Mouse (Mus musculus): ENCODE results near the gene Defb25. TPM values are rescaled to one million over a fixed set of nuclear protein-coding genes. Genes with fewer than 3 reads are reported as not detected.

The Defb25 gene
- not detected for polyA plus RNA-seq (2015; fragmentation: Illumina TruSeq; extraction: RNeasy Lipid Tissue Mini Kit (QIAGEN cat#74804); ENCODE audit: low read depth, low replicate concordance)

DNA sequence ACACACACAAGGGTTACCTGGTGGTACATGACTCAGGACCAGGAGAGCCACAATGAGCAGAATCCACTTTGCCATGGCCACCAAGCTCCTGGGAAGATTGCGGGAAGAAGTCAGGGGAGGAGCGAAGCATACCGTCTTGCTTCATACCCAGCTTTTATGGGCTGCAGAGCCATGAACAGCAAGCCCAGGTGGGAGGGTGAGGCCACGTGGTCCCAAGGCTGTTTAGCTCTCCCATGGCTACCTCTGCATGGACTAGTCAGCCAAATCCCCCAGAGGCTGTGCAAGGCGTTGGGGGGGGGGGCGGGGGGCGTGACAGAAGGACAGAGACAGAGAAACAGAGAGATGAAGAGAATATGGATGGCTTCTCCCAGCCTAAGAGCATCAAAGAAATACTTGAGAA lies at the start of gene Defb25:
TSS of gene Defb25 (minus strand) at position 101 of the 400 bp plus-strand sequence.

DNA sequence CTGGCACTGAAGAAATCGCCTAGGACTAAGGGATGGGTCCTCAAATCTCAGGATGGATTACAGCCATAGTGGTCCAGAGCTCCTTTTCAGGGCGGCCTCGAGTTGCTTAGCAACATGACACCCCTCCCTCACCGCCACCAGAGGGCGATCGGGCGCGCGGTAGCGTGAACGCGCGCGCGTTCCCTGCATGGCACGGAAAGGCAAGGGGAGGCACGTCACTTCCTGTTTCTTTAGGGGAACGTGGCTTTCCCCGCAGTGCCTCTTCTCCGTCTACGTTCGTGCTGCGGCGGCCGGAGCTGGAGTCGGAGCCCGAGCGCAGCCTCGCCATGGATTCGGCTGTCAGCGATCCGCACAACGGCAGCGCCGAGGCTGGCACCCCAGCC lies 46.4 kb upstream of the Defb25 start, which contains the start of gene H13:
TSS of gene H13 (plus strand) at position 206 of the 383 bp plus-strand sequence.

DNA sequence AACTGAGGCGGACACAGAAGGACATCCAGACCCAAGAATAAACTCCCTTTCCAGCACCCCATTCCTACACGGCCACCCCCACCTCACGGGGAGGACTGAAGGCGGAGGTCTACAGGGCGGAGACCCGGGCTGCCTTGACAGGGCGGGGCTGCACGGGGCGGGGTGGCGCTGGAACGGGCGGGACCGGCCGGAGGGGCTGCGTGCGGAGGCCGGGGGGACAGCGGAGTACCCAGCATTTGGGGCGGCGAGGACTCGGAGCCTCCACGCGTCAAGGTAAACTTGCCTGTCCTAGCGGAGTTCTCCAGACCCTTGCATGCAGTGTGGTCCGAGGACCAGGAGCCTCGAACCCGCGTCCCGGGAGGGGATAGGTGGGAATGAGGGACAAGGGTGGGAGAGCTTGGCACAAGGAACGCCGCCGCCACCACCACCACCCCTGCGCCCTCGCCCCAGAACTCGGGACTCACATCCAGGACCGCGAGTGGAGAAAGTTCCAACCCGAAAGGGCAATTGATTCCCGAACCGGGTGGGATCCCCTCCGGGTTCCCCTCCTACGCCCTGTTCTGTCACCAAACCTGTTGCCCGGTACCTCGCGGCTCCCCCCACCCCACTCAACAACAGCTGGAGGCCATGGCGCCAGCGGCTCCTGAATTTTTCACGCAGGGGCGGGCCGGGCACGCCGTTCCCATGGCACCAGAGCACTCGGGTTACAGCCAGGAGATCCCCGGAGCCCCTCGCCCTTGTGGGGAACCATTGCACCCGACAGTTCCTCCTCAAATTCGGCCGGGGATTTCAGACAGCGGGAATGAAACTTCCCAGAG lies 4.1 kb upstream of the Defb25 start, which contains the start of gene Rem1:
TSS of gene Rem1 (plus strand) at position 178 of the 818 bp plus-strand sequence.

DNA sequence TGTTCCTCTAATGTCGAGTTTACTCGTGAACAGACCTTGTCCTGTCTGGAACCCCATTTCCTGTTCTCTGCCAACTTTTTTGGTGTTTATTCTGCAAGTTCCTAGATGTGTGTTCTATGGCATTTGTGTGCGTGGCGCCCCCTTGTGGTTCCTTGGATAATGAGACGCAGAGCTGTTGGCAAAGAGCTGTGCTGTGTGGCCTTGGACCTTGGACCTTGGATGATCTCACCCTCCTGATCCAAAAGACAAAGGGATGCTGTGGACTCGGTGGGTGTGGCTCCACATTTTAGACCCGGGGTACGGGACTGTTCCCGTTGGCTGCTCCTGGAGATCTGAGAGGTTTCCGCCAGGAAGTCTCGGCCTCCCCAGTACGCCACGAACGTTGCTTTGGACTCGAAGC lies 18.8 kb downstream of the Defb25 start, which contains the start of gene Defb36:
TSS of gene Defb36 (plus strand) at position 271 of the 400 bp plus-strand sequence.

DNA sequence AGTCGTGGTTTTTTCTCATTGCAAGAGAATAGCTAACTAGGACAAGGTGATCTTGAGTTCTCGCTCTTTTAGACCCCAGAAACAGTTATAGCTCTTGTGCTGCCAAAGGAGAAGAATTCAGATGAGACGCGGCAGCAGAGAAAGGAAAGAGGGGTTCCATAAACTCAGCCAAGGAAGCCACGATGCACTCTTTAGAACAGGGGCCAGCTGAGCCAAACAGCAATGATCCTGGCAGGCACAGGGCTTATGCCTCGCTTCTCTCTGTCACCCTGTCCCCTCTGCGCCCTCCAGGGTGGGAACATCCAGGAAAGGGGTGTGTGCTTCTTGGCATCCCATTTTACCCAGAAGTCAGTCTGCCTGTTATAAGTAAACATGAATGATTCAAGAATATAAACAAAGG lies 23.6 kb downstream of the Defb25 start, which contains the start of gene Defb45:
TSS of gene Defb45 (minus strand) at position 101 of the 400 bp plus-strand sequence.

DNA sequence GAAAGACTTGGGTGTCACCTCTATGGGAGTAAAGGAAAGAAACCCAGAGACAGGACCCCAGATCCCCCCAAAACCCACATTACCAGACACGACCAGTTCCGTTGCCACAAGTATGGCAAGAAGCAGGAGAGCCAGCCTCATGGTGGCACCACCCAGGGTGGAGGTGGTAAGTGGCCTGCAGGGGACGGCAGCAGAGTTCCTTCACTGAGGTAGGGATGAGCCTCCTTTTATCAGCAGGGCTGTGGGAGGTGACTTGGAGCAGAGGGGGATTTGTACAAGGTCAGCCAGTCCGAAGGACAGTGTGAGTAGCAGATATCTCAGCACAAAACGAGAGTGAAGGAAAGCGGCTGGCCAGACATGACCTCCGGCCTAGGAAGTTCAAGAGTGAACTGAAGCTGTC lies 42.7 kb downstream of the Defb25 start, which contains the start of gene Defb19:
TSS of gene Defb19 (minus strand) at position 206 of the 400 bp plus-strand sequence.

Other genes starting within 250 kb of the Defb25 start
- gene Nrsn2, start 246.4 kb downstream of the Defb25 start, polyA plus RNA-seq (2015; fragmentation: Illumina TruSeq; extraction: RNeasy Lipid Tissue Mini Kit (QIAGEN cat#74804); ENCODE audit: low read depth, low replicate concordance): 136 TPM
- 7.6 TPM for gene Sox12, start 225.0 kb downstream of the Defb25 start, polyA plus RNA-seq (2015; fragmentation: Illumina TruSeq; extraction: RNeasy Lipid Tissue Mini Kit (QIAGEN cat#74804); ENCODE audit: low read depth, low replicate concordance)
- 5.2 TPM for gene Zcchc3, start 208.0 kb downstream of the Defb25 start, polyA plus RNA-seq (2015; fragmentation: Illumina TruSeq; extraction: RNeasy Lipid Tissue Mini Kit (QIAGEN cat#74804); ENCODE audit: low read depth, low replicate concordance)
- 2.1 TPM for gene 6820408C15Rik, start 207.5 kb downstream of the Defb25 start, polyA plus RNA-seq (2015; fragmentation: Illumina TruSeq; extraction: RNeasy Lipid Tissue Mini Kit (QIAGEN cat#74804); ENCODE audit: low read depth, low replicate concordance)
- gene Defb23, start 158.4 kb downstream of the Defb25 start, polyA plus RNA-seq (2015; fragmentation: Illumina TruSeq; extraction: RNeasy Lipid Tissue Mini Kit (QIAGEN cat#74804); ENCODE audit: low read depth, low replicate concordance): not detected
- gene Defb20, start 146.0 kb downstream of the Defb25 start, polyA plus RNA-seq (2015; fragmentation: Illumina TruSeq; extraction: RNeasy Lipid Tissue Mini Kit (QIAGEN cat#74804); ENCODE audit: low read depth, low replicate concordance): not detected
- gene Defb22, start 132.9 kb downstream of the Defb25 start, polyA plus RNA-seq (2015; fragmentation: Illumina TruSeq; extraction: RNeasy Lipid Tissue Mini Kit (QIAGEN cat#74804); ENCODE audit: low read depth, low replicate concordance): not detected
- not detected for gene Defb26, start 111.4 kb downstream of the Defb25 start, polyA plus RNA-seq (2015; fragmentation: Illumina TruSeq; extraction: RNeasy Lipid Tissue Mini Kit (QIAGEN cat#74804); ENCODE audit: low read depth, low replicate concordance)
- not detected for gene Defb28, start 104.8 kb downstream of the Defb25 start, polyA plus RNA-seq (2015; fragmentation: Illumina TruSeq; extraction: RNeasy Lipid Tissue Mini Kit (QIAGEN cat#74804); ENCODE audit: low read depth, low replicate concordance)
- gene Defb29, start 83.0 kb downstream of the Defb25 start, polyA plus RNA-seq (2015; fragmentation: Illumina TruSeq; extraction: RNeasy Lipid Tissue Mini Kit (QIAGEN cat#74804); ENCODE audit: low read depth, low replicate concordance): not detected
- not detected for gene Gm17416, start 53.7 kb downstream of the Defb25 start, polyA plus RNA-seq (2015; fragmentation: Illumina TruSeq; extraction: RNeasy Lipid Tissue Mini Kit (QIAGEN cat#74804); ENCODE audit: low read depth, low replicate concordance)
- not detected for gene Defb21, start 50.3 kb downstream of the Defb25 start, polyA plus RNA-seq (2015; fragmentation: Illumina TruSeq; extraction: RNeasy Lipid Tissue Mini Kit (QIAGEN cat#74804); ENCODE audit: low read depth, low replicate concordance)
- gene Defb19, start 42.7 kb downstream of the Defb25 start, polyA plus RNA-seq (2015; fragmentation: Illumina TruSeq; extraction: RNeasy Lipid Tissue Mini Kit (QIAGEN cat#74804); ENCODE audit: low read depth, low replicate concordance): not detected
- gene Defb45, start 23.7 kb downstream of the Defb25 start, polyA plus RNA-seq (2015; fragmentation: Illumina TruSeq; extraction: RNeasy Lipid Tissue Mini Kit (QIAGEN cat#74804); ENCODE audit: low read depth, low replicate concordance): not detected
- not detected for gene Defb36, start 18.7 kb downstream of the Defb25 start, polyA plus RNA-seq (2015; fragmentation: Illumina TruSeq; extraction: RNeasy Lipid Tissue Mini Kit (QIAGEN cat#74804); ENCODE audit: low read depth, low replicate concordance)
- gene Rem1, start 3.9 kb upstream of the Defb25 start, polyA plus RNA-seq (2015; fragmentation: Illumina TruSeq; extraction: RNeasy Lipid Tissue Mini Kit (QIAGEN cat#74804); ENCODE audit: low read depth, low replicate concordance): 0.54 TPM
- 58.2 TPM for gene H13, start 46.4 kb upstream of the Defb25 start, polyA plus RNA-seq (2015; fragmentation: Illumina TruSeq; extraction: RNeasy Lipid Tissue Mini Kit (QIAGEN cat#74804); ENCODE audit: low read depth, low replicate concordance)
- 23.2 TPM for gene Mcts2, start 64.0 kb upstream of the Defb25 start, polyA plus RNA-seq (2015; fragmentation: Illumina TruSeq; extraction: RNeasy Lipid Tissue Mini Kit (QIAGEN cat#74804); ENCODE audit: low read depth, low replicate concordance)
- gene Id1, start 113.2 kb upstream of the Defb25 start, polyA plus RNA-seq (2015; fragmentation: Illumina TruSeq; extraction: RNeasy Lipid Tissue Mini Kit (QIAGEN cat#74804); ENCODE audit: low read depth, low replicate concordance): 27.4 TPM
- gene Cox4i2, start 131.1 kb upstream of the Defb25 start, polyA plus RNA-seq (2015; fragmentation: Illumina TruSeq; extraction: RNeasy Lipid Tissue Mini Kit (QIAGEN cat#74804); ENCODE audit: low read depth, low replicate concordance): 7.2 TPM
- gene Bcl2l1, start 208.7 kb upstream of the Defb25 start, polyA plus RNA-seq (2015; fragmentation: Illumina TruSeq; extraction: RNeasy Lipid Tissue Mini Kit (QIAGEN cat#74804); ENCODE audit: low read depth, low replicate concordance): 113 TPM
- gene Tpx2, start 224.9 kb upstream of the Defb25 start, polyA plus RNA-seq (2015; fragmentation: Illumina TruSeq; extraction: RNeasy Lipid Tissue Mini Kit (QIAGEN cat#74804); ENCODE audit: low read depth, low replicate concordance): 1.4 TPM